Mouse (Mus musculus): Measurements from ENCODE around the gene Nsfl1c. TPM values are rescaled to one million over a fixed set of nuclear protein-coding genes. Genes with fewer than 3 reads are reported as not detected.

Nsfl1c gene
- polyA plus RNA-seq (2012; rRNA removed), result 45.3 and 62.2 TPM in 2 replicates

DNA sequence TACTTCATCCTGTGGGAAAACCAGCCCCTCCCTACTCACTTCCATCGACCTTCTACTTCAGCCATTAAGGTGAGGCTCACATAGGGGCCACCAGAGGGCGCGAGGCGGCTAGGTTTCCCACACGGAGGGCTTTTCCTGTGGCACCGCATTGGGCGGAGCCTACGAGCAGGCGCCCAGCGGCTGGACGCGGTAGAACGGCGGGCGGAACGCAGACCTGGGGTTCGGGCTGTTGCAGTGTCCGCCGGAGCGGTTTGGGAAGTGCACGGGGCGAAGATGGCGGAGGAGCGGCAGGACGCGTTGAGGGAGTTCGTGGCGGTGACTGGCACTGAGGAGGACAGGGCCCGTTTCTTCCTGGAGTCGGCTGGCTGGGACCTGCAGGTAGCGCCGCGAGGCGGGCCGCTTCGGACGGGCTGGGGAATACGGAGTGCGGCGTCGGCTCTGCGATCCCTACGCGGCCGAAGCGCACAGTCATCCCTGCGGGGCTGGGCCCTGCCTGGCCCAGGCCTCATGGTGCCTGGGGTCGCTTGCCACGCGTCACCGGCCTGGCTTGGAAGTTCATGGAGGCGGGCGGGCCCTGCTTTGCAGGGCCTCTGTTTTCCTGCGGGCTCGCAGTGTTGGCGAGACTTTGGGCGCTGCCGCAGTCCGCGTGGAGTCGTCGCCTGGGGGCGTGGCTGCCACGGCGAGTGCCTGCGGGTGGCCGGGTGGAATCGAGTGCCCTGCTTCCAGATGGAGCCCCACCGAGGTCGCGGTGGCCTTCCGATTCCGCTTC, at the start of gene Nsfl1c:
TSS of gene Nsfl1c (plus strand) at position 148 of the 769 bp plus-strand sequence.

DNA sequence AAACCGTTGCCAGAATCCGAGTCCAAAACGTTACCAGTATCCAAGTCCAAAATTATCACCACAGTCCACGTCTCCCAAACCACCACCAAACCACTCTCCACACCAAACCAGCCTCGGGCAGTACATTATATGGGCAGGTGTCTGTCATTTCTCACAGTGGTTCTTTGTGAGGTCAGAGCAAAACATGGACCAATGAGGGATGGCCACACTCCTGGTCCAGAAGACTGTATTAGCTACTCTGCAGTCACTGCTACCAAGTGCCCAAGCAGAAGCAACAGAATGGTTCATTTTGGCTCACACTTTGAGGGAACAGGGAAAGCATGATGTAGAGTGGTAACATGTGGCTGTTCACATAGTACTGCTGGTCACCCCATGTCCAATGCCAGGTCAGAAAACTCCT, 17.9 kb upstream of the Nsfl1c start, which contains the start of gene 4921509C19Rik:
TSS of gene 4921509C19Rik (minus strand) at position 101 of the 400 bp plus-strand sequence.

DNA sequence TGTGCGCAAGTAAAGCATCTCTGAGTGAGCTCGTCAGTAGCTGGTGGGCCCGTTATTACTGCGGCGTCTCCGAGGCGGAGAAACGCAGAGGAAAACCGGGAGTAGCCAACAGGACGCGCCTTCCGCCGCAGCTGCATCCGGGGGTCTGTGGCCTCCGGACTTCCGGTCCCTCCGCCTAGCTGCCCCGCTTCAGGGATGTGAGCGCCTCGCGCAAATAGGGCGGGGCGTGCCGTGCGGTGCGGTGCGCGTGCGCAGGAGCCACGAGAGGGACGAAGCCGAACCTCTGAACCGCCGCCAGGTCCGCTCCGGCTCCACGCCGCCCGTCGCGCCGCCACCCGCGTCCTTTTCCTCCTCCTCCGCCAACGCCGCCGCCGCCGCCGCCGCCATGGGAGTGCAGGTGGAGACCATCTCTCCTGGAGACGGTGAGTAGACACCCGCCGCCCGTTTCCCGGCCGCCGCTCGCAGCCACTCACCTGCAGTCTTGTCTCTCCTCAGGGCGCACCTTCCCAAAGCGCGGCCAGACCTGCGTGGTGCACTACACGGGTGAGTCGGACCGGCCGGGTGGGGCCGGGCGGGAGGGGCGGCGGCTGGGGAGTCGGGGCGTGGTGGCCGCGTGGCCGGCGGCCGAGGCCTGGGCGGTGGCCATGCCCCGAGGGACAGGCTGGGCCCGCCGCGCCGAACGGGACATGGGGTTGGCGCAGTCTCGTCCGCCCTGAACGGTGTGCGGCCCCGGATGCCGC, 48.5 kb downstream of the Nsfl1c start, which contains the start of gene Fkbp1a:
TSS of gene Fkbp1a (plus strand) at position 161 of the 740 bp plus-strand sequence.

Other genes starting within 250 kb of the Nsfl1c start
- gene 4921509C19Rik, start 18.0 kb upstream of the Nsfl1c start, polyA plus RNA-seq (2012; rRNA removed), result not detected in 2 replicates
- gene Fkbp1a, start 48.3 kb downstream of the Nsfl1c start, polyA plus RNA-seq (2012; rRNA removed), result 80.3 and 107 TPM in 2 replicates
- gene Sdcbp2, start 78.4 kb downstream of the Nsfl1c start, polyA plus RNA-seq (2012; rRNA removed), result 2.4 and 2.8 TPM in 2 replicates
- 7.0 and 7.3 TPM in 2 replicates for gene Snph, start 138.4 kb downstream of the Nsfl1c start, polyA plus RNA-seq (2012; rRNA removed)
- gene Rad21l, start 174.4 kb downstream of the Nsfl1c start, polyA plus RNA-seq (2012; rRNA removed), result not detected in 2 replicates
- gene Tmem74b, start 207.8 kb downstream of the Nsfl1c start, polyA plus RNA-seq (2012; rRNA removed), result 1.2 and 1.4 TPM in 2 replicates